Mouse (Mus musculus) left cerebral cortex, adult 8-10 months (tissue): ENCODE measurements around the gene Mtx3. TPM values are rescaled to one million over a fixed set of nuclear protein-coding genes. Genes with fewer than 3 reads are reported as not detected.

ENCODE experiments used
- DNase-seq, 2 experiments: peaks; one replicate each; pipeline ENCODE4 v3.0.0; 2022; ENCODE audit warnings: low spot score in 2 of 2
- total RNA-seq, 4 experiments: library from RNA; stranded (reverse); gene quantifications; 2 replicates each; pipeline ENCODE4 v1.2.4; 2022

Mtx3 gene
- 10 to 100 TPM; 28.9 to 39.7 (median 32.3) TPM for total RNA-seq

DNA sequence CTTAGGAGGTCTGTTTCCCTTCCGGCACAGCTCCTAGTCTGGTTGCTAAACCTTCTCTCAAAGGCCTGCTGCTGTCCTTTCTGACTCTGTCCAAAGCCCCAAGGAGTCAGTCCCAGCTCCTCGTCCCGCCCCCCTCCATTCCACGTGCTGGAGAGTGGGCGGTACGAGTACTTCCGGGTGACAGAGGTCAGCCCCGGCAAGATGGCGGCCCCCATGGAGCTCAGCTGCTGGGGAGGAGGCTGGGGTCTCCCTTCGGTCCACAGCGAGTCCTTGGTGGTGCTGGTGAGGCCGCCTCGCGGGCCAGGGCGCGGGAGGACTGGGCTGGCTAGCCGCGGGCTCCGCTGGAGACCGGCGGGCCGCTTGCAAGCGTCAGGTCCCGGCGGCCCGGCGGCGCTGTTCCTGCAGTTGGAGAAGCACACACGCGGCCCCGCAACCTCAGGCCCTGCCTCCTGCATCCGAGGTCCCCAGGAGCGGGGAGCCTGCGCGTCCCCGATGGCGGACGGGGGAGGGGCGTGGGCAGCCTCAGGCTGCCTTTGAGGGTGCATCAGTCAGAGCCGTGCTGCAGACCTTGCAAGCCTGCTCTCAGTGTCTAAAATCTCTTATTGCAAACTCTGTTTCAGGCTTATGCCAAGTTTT is at the start of gene Mtx3:
Gene Mtx3, plus strand, starts transcription at position 175 of the 636 bp plus-strand sequence.
- DNase-seq = peak; percentile 83

DNA sequence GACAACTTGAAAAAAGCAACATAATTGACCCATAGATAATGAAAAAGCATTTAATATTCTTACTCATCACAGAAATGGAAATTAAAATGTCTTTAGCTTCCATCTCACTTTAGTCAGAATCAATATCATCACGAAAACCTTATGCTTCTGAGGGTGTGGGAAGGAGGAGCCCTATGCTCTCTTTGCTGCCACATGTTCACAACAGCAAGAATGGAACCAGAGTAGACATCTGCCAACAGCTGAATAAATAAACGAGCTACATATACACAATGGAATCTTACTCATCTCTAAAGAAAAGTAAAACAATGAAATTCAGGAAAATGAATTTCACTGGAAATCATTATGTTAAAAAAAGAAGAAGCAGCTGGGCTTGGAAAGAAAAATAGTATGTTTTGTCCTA is 45.7 kb upstream of the Mtx3 start:
- DNase-seq = no peak

DNA sequence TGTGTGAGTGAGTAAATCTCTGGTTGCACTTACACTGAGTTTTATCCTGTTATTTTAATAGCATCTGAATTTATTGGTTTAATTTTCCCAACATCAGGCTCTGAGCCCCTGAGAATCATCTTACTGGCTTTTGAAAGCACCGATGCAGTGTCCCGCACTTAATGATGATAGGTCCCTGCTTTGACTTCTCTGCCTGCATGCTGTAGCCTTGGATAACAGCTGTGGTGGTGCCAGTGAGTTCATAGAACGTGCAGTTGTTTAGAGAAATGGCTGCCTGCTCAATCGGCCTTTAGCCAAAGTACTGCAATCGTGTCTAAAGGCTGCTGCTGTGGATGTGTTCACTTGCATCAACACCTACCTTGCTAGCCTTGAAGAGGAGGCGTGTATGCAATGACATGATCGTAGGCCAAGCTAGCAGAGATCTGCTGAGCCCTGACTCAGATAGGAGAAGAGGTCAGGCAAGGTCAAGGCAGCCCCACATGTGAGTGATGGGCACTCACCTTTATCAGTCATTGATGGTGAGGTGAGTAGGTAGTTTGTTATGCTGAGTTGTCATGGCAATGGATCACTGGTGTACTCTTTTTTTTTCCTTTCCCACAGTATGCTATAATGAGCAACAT is 45.1 kb upstream of the Mtx3 start:
- peak in 1 of 2 experiments; percentile 26 for DNase-seq

DNA sequence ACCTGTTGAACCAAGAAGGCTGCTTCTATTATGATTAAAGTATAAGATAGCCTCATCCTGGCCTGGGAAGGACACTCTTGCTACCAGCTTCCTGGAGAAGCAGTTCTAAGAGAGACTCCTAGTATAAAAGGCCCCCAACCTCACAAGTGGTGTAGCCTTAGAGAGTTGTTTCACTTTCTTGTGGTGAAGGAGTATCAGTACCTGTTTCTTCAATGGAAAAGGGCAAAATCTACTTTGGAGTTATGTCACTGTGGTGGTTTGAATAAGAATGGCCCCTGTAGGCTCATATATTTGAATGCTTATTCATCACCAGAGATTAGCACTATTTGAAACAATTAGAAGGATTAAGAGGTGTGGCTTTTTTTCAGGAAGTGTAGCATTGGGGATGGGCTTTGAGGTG is 37.8 kb upstream of the Mtx3 start:
- DNase-seq = no peak

DNA sequence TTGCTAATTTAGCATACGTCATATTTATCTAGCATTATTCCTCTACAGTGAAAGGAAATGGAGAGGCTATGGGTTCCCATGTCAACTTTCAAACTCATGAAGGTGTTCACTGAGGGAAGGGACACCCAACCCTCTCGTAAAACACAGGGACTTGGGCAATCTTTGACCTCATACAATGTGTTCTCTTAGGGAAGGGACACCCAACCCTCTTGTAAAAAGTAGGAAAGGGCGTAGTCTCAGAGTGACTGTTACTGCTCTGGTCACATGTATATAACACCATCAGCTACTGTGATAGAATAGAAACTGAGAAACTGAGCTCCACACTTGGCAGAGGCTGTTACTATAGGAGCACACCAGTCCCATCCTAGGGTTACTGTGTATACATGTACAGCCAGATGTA is 36.7 kb upstream of the Mtx3 start:
- no peak for DNase-seq

DNA sequence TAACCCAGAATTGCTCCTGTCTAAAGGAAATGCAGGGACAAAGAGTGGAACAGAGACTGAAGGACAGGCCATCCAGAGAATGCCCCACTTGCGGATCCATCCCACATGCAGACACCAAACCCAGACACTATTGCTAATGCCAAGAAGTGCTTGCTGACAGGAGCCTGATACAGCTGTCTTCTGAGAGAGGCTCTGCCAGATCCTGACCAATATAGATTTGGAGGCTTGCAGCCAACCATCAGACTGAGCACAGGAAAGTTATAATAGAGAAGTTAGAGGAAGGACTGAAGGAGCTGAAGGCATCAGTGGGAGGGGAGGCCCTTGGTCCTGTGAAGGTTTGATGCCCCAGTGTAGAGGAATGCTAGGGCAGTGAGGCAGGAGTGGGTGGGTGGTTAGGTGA is 34.0 kb upstream of the Mtx3 start:
- peak in 1 of 2 experiments; percentile 33 for DNase-seq

DNA sequence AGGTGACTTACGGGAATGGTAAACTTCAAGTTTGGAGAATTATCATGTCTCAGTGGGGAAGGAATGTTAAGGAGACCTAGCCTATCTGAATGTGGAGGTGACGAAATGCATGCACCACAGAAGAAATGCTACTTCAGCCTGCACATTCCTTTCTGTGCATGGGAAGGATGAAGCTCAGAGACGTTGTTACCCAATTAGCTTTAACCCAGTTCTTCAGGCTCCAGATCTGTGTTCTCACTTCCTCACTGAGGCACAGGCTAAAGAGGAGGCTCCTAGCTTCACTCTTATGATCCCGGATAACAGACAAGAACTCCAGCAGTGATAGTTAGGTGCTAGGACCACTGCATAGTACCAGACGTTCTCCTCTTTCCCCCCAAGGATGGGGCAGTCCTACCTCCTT is 28.2 kb upstream of the Mtx3 start:
- no peak for DNase-seq

DNA sequence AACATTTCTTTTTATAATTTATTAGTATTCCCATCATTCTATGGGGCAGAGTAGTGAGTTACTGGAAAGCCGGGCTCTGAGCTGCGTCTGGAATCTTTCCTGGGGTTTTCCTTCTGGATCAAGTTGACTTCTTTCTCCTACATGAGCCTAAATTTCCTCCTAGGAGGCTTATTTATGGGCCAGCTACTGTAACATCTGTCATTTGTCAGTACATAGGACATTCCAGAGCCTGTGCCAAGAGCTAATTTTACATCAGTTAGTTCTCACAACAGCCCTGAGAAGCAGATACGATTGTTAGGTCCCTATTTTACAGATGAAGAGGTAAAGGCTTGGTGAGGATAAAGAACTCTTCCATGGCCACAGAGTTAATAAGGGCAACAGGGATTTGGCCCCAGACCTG is 27.2 kb upstream of the Mtx3 start:
- no peak for DNase-seq

DNA sequence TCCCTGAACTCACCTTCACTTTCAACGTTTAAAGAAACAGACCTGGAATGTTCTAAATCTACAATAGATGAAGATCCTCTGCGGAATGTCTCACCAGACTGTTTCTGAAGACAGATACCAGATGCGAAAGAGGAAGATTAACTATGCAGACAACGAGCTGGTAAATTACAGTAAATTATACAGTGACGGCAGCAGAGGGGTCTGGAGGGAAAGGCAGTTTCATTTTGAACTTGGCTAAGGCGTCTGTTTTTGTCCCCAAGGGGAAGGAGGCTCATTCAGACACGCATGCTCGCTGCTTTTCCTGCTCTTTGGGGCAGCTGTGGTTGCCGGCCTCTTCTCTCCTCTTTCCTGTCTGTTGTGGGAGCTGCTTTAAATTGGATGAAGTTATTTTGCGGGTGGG is 15.7 kb upstream of the Mtx3 start:
- no peak for DNase-seq

DNA sequence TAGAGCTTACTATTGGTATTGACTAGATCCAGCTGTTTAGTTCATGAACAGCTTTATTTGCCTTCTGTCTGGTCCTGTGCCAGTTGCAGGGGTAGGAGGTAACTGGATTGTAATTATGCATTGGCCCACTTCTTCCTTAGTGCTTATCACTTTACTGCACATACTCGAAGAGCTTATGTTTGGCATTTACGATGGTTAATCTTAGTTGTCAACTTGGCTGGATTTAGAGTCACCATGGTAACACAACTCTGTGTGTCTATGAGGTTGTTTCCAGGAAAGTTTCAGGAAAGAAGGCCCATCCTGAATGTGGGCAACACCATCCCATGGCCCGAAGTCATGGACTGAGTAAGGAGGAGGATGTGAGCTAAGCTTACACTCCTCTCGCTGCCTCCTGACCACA is 11.4 kb upstream of the Mtx3 start:
- DNase-seq = no peak

DNA sequence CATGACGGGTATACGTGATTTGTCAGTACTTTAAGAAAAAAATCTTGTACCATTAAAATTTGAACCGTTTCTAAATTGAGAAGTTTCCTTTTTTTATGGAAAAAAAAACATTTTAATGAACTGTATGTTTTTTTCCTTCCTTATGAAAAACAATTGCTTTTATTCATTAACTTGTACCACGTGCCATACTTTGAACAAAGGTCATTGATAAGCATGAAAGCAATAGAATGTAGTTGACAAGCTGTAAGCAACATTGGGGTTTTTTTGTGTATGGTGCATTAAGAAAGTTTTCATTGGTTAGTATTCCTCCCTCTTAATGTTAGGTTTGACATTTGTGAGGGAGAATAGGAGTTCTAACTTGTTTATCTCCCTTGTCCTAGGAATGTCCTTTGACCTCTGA is 1.9 kb downstream of the Mtx3 start:
- no peak for DNase-seq

DNA sequence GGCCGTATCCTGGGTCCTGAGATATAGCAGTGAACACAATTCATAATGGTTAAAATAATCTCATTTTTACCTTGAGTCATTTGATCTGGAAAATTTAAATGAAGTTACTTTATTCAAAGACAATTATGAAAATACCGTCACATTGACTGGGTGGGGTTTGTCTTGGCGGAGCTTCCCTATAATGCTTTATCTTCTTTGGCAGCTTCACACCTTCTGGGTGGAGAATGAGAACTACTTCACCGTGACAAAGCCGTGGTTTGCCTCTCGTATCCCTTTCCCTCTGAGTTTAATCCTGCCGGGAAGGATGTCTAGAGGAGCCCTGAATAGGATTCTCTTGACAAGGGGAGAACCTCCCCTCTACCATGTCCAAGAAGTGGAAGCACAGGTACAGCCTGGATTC is 2.8 kb downstream of the Mtx3 start:
- no peak for DNase-seq

DNA sequence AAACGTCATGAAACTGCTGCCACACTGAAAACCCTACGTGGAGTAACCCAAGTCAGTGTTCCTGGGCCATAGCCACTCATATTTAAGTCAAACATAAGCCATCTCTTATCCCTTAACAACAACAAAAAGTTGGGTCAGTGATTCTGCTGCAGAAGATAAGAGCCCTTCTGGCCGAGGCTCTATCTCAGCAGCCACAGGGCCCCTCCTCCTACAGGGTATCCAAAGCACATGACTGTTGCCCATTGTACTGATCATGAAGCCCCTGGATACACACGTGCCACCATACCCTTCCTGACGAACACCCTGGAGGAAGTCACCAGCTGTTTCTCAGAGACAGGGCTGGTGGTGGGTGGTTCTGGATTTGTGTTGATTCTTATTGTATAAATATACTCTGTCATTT is 3.4 kb downstream of the Mtx3 start:
- no peak for DNase-seq

DNA sequence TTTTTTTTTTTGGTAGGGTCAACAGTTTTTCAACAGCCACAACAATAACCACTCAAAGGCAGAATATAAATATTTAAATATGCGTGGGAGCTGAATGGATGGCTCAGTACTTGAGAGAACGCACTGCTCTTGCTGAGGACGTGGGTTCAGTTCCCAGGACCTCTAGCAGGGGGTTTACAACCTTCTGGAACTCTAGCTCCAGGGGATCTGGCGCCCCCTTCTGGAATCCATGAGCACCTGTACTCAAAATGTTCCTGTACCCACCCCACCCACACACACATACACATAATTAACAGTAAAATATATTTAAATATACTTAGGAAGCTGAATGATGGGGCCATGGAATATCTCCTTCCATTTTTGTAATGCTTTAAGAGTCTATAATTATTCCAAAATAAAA is 11.3 kb downstream of the Mtx3 start:
- no peak for DNase-seq

DNA sequence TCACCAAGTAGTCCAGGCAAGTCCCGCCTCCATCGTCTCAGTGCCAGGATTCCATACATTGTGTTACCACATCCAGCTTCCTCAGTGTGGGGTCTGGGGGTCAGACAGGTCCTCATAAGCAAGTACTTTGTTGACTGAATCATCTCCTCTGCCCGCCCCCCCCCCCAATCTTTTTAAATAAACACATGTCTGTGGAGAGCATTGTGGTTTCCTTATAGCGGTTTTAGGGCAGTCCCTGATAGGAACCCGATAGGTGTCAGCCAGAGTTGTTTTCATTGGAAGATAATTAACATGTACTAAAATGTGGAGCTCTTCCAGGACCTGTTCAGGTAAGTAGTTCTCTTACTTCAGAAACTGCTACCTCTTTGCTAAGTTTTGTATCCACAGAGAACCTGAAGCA is 14.2 kb downstream of the Mtx3 start:
- DNase-seq = no peak

DNA sequence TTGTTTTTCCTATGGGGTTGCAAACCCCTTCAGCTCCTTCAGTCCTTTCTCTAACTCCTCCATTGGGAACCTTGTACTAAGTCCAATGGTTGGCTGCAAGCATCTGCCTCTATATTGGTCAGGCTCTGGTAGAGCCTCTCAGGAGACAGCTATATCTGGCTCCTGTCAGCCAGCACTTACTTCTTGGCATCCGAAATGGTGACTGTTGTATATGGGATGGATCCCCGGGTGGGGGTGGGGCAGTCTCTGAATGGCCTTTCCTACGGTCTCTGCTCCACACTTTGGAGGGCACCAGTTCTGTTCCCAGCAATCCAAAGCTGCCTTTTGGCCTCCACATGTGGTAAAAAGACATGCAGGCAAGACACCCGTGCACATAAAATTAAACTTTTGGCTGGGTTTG is 15.4 kb downstream of the Mtx3 start:
- DNase-seq = no peak

DNA sequence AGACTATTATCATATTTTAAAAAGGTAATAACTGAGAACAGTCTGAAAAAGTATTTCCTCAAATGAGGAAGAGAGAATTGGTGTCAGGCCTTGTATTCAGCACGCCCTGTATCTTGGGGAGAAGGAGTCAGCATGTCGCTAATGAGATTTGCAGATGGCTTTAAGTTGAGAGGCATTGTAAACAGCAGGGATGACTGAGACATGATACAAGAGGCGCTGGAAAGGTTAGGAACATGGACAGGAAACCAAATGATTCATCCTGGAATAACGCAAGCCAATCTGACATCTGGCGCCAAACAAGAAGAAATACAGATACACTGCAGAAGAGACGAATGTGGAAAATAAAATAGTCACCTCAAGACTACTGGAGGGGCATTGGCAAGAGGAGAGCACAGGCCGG is 20.8 kb downstream of the Mtx3 start:
- DNase-seq = no peak

DNA sequence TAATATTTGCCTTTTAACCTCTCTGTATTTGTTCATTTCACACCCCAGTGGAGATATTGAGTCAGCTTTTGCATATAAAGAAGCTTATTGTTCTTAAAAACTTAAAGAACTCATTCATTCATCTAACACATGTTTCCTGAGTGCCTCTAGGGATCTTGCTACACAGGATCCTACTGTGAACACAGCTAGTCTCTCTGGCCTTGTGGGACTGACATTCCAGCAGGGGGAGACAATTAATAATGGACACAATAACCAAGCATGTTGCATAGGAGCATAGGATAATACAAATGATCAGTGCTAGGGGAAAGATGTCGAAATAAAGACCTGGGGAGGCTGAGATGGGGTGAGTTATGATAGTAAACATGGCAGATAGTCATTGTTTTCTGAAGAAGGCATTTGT is 22.1 kb downstream of the Mtx3 start:
- no peak for DNase-seq

DNA sequence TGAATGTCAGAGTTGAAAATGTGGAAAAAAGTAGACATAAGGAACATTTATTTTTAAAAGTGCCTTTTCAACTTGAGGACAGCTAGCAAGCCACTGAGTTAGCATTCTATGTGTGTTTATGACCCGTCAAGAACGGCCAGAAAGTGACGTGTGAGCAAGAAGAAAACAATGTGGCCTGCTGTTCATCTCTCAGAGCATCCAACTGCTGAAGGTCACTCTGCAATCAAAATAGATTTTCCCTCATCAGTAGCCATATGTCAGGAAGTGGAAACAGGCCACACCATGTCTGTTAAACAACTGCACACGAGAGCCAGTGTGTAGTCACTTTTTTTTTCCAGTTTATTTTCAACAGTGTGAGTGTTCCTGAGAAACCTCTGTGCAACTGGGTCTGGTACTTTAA is 35.0 kb downstream of the Mtx3 start:
- DNase-seq = no peak

DNA sequence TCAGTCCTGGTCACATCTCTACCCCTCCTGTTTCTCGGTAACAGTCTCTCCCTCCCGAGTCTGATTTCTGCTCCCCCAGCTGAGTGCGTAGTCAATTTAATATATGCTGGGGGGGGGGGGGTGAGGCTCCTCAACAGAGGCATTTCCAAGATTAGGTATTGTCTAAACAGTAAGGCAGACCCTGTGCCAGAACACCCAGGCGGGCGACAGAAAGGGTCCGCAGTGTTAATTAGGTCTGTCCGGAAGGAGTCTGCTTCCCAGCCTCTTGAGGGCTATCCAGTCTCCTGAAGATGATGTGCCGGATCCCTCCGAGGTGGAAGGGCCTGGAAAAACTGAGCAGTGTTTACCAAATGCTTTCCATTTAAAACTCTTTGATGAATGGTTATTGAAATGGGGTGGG is 35.4 kb downstream of the Mtx3 start:
- DNase-seq = no peak

DNA sequence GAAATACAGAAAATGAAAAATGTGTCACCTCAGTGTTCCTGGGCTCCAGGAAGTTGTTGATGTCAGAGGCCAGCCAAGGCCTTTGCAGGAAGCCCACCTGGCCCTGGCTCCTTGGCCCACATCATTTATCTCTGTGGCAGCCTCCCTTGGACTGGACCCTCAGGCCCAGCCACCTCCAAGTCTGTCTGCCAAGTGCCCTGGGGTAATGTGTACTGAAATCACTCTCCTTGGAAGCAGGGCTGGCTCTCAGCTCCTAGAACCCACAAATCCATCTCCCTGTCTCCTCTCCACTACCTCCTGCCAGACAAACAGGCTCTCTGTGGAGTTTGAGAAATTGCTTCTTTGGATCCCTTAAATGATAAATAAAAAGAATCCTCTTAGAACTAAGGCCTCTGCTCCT is 36.0 kb downstream of the Mtx3 start:
- DNase-seq = no peak

DNA sequence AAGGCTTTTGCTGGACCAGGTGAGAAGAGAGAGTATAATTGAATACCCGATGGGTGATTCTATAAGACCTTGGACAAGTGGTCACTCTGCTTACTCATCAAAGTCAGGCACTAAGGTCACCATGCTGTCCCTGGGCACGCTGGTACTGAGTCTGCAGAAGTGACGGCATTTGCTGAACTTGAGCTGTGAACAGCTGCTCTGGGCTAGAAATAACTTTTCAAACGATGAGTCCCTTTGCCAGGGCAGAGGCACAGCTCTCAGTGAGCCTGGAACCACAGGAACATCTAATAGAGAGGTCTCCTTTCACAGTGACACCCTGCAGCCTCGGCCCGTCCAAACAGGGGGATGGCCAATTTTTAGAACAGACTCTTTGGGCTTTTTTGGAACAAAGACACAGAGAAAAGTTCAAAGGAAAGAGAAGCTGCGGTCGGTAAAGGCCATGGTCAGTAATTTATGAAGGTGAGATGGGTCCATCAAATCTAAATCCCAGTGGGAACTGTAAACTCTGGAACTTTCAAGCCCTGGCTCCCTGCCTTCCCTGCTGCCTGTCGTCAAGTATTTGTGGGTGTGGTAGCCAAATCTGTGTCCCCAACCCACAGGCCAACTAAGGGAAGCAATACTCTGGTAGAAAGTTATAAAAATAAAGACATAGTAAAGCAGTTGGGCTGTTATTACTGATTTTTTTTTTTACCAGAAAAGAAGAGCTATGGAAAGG is 37.9 kb downstream of the Mtx3 start:
- DNase-seq = no peak
